Mouse (Mus musculus) spleen, embryonic (tissue): ENCODE measurements around the gene Gorab.

Source experiments
- CTCF ChIA-PET: fragments of 350-600 bp; sonication (Branson Sonifier 250); formaldehyde crosslinking; loops from one replicate; lab custom pipeline; 2022; lab: Charles Lee

Gorab gene

DNA sequence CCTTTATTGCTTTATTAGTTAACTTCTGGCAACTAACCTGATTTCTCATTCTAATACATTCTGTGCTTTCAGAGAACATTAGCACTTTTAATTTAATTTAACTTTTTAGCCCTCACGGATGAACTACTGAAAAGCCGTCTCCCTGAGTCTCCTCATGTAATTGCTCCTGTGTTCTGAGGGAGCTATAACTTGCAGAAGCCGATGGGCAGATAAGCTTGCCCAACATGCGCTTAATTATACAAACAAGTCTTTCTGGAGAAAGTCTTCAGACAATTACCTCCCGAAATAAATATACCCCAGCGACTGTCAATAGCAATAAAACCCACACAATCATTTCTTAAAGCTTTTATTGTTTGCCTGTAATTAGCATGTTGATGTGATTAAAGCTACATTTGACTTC lies 45.7 kb downstream of the Gorab start:
- CTCF ChIA-PET = no interaction called here

DNA sequence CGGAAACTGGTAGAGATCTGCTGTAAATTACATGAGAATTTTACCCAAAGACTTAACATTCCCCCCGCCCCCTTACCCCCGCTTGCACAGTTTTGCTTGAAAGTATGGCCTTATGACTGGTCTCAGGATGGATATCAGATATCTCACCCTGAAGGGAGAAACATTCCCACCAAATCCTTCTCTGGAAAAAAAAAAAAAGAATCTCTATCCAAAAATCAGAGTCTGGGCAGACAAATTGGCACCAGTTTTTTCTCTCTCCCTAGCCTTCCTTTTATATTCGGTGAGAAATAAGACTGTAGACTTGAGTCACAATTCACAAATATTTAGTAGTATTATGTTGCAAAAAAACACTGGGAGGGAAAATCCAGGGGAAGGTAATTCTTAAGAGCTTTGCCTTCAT lies 47.3 kb downstream of the Gorab start:
- CTCF ChIA-PET = no interaction called here

DNA sequence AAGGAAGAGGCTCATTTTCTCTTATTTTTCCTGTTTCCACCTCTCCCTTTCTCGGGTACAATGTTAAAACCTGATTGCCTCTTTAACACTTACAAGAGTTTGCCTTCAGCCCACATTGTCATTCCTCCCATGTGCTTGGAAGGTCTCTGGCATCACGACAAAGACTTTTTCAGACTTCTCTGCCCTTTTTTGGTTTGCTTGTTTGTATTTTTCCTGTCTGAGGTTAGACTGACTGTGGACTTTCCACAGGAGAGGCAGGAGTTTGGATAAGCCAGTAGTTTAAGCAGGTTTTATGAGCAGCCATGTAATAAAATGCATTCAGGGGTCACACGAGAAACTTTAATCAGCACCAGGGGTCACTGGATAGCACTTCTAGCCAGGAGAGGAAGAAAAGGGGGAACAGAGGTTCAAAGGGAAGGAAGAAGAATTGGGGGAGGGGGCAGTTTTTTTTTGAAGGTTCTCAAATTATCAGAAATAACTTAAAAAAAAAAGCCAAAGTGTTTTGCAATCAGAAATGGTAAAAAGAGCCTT lies 47.8 kb downstream of the Gorab start:
- CTCF ChIA-PET = no interaction called here

DNA sequence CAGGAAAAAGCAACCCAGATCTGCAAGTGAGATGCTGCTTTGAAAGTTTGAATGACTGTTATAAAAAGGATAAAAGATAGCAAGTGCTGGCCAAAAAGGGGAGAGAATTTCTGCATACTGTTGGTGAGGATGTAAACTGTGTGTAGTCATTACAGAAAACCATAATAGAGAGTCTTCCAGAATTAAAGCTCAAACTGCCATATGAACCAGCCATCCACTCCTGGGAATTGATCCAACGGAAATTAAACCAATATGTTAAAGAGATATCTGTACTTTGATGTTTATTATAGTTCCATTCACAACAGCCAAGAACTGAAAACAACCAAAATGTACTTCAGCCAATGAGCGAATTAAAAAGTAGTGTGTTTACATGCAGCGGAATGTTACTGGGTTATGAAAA lies 52.5 kb downstream of the Gorab start:
- CTCF ChIA-PET = no interaction called here

DNA sequence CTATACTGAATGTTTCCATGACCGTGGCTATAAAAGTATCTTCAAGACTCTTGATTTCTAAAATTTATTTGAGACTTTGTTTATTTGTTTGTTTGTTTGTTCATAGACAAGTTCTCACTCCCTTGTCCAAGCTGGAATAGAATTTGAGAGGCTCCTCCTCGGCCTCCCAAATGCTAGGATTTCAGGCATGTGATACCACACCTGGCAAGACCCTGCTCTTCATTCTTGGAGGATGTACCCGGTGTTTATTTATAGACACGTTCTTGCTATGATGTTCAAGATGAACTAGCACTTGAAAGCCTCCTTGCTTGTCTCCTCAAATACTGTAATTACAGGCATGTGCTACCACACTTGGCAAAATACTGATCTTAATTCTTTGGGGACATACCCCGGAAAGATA lies 57.9 kb downstream of the Gorab start:
- CTCF ChIA-PET = no interaction called here

DNA sequence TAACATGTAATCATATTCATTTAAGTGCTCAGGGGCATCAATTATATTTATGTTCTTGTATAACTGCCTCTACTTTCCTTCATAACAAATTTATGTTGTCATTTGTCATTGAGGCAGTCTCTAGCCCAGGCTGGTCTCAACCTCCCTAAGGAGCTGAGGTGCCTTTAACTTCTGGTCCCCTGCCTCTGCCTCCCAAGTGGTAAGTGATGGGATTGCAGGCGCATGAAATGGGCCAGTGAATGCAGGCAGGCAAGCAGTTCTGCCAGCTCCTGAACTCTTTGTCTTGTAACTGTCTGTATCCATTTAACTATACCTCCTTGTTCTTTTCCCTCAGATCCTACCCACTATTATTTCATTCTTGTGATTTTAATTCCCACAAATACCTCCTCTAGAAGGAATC lies 58.5 kb downstream of the Gorab start:
- CTCF ChIA-PET = no interaction called here

DNA sequence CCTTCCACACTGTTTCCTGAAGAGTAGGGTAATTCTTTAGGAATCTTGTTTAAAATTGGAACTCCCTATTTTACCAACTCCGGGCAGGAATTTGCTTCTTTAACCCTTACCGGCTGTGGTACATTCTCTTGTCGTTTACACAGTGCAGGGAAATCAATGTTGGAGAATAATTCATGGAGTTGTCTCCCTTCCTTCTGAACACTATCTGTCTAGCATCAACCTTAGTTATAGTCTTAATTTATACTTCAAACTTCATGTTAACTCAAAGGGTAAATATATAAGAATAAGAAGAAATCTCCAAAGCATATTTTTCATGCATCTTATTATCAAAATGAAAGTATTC lies 64.3 kb downstream of the Gorab start:
- CTCF ChIA-PET = no interaction called here

DNA sequence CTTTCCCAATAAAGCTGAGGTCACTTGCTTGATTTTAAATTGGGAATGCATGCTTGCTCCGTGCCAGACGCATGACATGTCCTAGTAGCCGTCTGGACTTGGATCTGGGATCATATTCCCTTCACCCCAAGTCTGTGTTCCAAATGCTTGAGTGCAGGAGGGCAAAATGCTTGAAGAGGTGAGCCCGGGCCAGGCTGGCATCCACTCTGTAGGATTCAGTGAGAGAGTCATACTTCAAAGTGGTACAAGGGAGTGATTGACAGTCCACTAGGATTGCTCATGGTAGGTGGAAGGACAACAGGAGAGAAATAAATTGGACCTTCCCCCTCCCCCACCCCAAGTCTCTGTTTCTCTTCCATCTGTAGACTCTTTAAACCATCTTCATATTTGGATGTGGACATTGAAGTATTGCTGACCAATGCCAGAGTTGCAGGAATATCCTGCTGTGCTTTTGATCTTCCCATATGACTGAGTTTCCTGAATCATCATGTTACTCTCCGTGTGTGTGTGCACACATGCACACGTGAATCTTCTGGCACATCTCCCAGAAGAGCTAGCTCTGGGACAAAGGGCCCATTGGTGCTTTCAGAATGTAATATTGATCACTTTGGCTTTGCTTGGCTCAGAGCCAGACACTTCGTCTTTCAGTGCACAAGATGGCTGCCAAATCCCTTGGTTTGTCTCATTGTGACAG lies 64.8 kb downstream of the Gorab start:
- CTCF ChIA-PET = no interaction called here

DNA sequence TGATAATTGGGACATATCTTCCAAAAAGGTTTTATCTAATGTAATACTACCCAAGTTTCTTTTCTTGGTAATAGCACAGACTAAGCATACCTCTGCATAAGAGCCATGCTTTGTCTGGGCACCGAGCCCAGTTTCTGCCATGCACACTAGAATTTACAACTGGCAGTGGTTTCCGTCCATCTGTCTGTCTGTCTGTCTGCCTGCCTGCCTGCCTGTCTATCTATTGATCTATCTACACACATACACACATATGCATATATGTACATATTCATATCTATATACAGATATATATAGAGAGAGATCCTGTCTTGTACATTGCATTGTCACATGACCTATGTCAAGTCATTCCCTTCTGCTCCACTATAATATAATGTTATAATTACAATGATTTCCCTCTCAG lies 65.6 kb downstream of the Gorab start:
- CTCF ChIA-PET = no interaction called here
